Mouse (Mus musculus) right cerebral cortex, postnatal 10 days (tissue): ENCODE results near the gene Asb4.
A peak's percentile ranks its signal among the peaks of the same experiment; 100 is the strongest.

Experiments used
- DNase-seq, 2 experiments: peaks; one replicate each; pipeline ENCODE4 v3.0.0; 2021; ENCODE audit warnings: low spot score in 2 of 2

The Asb4 gene

DNA sequence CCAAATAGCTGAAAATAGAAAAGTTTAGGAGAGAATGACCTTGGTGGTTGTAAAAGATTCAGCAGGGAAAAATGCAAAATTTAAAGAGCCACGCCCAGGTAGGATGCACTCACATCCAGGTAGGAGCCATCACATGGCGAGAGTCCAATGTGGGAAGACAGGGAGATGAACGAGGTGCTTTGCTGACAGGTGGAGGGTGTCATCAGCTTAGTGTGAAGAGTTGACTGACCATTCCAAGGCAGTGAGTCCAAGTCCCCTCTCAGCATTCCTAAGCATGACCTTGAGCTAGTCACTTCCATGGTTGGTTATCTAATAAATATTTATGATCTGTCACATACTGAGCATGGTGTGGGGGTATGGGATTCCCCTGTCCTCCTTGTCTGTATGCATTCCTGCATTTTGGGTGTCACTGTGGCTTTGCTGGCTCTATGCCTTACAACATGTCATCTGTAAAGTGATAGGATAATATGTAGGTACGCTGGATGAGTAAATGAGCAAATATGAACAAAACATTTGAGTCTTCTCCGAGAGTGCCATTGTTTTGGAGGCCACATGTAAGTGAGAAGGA lies 61.2 kb downstream of the Asb4 start:
- DNase-seq, result no peak

DNA sequence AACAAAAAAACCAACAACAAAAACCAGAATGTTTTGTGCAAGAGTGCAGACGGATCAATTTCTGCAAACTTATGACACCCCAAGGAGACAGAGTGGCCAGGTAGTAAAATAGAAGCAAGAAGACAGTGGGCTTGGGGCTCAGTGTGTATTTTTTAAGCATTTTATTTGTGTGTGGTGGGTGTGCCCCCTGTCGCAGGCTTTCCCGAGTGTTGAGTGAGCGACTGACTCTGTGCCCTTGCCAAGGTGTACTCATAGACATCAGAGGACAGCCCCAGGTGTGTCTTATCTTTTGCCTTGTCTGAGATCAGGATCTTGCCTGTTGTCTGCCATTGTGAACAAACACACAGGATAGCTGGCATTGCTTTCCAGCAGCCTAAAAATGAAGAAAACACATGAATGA lies 63.8 kb downstream of the Asb4 start:
- DNase-seq, result no peak

DNA sequence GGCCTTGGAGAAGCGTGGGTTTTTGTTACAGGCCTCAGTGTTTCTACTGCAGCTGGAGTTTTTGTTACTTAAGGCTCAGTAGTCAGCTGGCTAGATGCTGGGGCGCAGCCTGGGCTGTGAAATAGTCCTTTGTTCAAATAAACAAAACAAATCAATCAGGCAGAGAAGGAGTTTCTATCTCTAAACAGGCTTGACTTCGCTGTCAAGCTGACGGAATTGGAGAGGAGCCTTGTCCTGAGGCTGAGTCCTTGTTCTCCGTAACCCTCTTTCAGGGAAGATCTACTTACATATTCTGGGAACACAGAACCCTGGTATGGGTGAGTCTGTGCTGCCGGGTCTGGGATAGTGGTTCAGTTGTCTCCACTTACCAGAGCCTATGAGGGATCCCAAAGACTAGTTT lies 64.4 kb downstream of the Asb4 start:
- DNase-seq, result peak; percentile 28 to 30

- no peak for DNase-seq
Observed at GRCm38 (mm10) chr6:5448396-5448795, 65.2 kb downstream of the Asb4 start.

- DNase-seq, result no peak
Observed at GRCm38 (mm10) chr6:5449878-5450277, 66.7 kb downstream of the Asb4 start.

GRCm38 (mm10) chr6:5455836-5456235 lies 72.7 kb downstream of the Asb4 start:
- no peak for DNase-seq

GRCm38 (mm10) chr6:5470480-5471318 lies 87.5 kb downstream of the Asb4 start:
- DNase-seq, result peak; percentile 21 to 39

GRCm38 (mm10) chr6:5472692-5473091 lies 89.5 kb downstream of the Asb4 start:
- no peak for DNase-seq

DNA sequence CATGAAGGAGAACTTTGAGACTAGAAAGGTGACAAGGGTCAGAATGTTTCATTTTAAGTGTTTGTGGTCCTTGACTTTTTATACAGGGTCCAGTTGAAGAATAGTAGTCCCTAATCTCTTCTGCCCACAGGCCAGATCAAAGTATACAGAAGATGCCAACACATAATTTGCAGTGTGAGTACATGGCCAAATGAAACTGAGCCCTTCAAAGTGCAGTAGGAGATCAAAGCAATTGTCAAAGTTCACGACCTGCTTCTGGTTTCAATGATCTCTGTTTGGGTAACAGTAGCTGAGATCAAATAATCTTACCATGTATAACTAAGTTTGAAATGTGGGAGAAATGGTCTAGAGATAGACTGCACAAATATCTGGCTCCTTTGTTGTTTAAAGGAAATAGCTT lies 90.8 kb downstream of the Asb4 start:
- DNase-seq, result no peak

DNA sequence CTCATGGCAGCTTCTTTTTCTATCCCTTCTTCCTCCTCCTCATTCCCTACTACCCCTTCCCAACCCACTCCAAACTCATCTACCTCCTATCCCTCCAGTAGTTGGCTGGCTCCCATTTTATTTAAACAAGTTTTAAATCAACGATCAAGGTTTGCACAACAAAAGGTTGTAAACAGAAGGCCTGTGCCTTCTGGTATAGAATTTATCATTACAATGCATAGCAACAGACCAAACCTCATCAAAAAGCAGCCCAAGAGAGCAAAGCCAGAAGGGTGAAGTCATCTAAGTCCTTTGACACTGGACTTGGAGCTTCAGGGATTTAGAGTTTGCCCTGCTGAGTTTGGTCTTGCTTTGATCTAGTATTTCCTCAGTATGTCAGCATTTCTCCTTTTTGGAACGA lies 97.9 kb downstream of the Asb4 start:
- no peak for DNase-seq

DNA sequence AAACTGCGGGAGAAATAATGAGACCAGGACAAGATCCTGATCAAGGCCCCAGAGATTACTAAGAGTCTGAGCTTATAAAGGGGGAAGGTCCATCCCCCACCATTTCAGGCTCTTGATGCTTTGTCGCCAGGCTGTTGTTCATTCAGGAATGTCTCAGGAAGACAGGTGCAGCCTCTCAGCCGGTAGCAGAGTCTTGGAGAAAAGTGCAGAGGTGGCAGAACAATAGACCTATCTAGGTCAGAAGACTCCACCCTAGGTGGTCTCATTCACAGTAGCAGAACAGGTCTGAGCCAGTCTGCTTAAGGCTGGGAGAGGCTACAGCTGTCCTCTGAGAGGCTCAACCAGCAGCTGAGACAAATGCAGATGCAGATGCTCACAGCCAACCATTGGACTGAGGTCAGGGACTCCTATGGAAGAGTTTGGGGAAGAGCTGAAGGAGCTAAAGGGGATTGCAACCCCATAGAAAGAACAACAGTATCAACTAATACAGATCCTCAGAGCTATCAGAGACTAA lies 99.1 kb downstream of the Asb4 start:
- no peak for DNase-seq
